Mouse (Mus musculus): ENCODE data around the gene Pdlim5.
A peak's percentile ranks its signal among the peaks of the same experiment; 100 is the strongest.
"Not testable (repeated sequence)": the region's sequence is repeated elsewhere in the genome, so short reads cannot be mapped to it uniquely, and the experiment has no call there.

Gene Pdlim5

DNA sequence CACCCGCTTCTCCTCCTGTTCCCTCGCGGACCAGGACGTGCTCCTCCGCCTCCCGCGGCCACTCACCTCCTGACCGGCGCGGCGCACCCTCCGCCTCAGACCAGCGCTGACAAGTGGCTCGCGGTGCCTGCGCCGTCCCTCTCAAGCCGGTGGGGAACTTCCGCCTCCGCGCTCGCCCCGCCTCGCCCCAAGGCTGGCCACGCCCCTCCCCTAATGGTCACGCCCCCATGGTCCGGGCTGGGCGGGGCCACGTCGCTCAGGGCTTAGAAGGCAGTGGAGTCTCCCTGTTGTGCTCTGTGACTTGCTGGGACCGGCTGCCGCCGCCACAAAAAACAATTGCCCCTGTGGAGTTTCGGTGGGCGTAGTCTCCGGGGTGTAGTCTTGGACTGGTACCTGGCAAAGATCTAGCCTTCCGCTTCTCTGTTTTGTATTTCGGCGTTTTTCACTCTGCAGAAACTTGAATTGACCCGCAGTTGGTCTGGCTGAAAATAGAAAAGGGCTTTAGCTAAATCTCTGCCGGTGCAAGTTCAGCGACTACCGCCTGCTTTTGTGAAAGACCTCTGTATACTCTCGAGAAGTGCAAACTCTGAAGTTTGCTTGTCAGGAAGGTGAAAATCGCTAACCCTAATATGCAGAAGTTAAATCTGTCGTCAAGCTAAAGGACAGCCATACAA is at the start of gene Pdlim5:
Pdlim5 (minus strand) TSS at position 177 of the 674 bp plus-strand sequence.
- DNase-seq = peak; percentile 94 to 97

DNA sequence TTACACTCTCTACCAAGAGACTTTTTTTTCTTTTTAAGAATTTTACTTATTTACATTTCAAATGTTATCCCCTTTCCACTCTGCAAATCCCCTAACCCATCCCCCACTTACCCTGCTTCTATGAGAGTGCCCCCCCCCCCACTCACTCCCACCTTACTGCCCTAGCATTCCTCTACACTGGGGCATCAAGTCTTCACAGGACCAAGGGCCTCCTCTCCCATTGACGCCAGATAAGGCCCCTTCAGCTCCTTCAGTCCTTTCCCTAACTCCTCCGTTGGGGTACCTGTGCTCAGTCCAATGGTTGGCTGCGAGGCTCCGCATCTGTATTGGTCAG is 48.2 kb upstream of the Pdlim5 start:
- no peak for DNase-seq

DNA sequence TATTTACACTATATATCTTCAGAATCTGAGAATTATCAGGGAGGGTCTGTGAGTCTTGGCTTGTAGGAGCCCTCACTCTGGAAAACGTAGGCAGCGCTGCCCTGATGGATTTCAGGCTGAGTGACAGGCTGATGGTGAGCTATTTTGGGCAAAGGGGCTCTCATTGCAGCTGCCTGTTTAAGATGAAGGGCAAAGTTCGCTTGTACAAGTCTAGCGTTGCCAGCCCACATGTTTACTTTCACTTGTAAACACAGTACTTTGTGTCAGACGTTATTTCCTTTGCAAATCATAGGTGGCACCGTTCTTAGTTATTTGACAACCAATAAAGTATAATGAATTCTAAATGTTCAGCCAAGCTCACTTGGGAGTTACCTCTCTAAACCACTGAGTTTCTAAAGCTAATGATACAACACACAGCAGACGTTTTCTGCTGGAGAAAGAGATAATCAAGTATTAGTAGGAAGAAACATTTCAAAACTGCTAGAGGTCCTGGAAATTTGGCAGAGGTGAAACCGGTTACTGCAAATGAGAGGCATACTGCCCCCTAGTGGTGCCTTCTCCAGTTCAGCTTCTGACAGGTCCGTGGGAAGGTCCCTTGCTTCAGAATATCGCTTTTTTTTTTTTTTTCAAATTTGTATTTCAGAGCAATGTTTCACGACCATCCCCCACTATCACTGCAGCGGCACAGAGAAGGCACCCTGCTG is 47.7 kb upstream of the Pdlim5 start:
- peak; percentile 85 to 92 for DNase-seq

DNA sequence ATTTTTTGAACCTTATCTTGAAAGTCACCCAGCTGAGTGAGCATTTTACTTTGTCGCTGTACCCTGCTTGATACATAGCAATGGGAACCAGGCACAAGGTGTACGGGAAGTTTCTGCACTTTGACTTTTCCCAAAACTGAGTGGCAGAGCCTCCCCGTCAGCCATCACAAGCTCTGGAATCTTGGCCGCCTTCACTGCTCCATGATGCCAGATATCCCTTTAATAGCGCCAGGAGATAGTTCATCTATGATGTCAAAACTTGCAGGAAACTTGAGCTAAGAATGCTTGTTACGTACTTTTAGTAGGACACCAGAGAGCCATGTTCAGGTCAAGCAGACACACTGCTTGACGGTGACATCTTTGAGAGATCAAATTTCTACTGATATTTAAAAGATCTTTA is 46.7 kb upstream of the Pdlim5 start:
- DNase-seq = no peak

DNA sequence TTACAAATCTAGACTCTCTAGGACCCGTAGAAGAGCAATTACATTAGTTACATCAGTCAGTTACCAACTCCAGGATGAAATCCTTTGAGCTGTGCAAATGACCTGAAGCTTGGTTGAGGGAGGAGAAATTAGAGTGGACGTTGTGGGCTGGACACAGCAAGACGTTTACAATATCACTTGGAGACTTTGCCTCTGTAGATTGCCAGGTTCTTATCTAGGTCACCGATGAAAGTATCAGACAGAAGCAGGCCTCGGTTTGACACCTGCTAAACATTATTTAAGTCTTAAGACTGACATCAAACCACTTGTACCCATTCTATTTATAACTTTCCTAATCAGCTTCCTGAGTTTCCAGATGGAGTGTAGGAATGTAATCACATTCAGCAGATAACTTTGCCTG is 45.6 kb upstream of the Pdlim5 start:
- no peak for DNase-seq

DNA sequence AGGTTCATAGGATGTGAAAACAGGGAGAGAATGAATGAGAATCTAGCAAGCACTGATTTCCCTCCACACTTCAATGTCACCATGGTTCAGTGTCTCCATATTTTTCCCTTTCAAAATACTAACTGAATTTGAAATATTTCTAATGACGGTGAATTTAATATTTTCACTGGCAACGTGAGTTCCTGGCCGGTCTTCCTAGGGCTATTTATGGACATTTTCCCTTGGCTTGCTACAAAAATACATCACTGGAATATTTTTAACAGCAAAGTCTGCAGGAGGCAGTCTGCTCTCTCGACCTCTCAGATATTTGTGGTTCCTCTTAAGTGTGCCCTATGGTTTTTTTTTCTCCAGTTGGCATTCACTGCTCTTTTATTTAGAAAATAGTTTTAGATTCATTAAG is 44.7 kb upstream of the Pdlim5 start:
- no peak for DNase-seq

DNA sequence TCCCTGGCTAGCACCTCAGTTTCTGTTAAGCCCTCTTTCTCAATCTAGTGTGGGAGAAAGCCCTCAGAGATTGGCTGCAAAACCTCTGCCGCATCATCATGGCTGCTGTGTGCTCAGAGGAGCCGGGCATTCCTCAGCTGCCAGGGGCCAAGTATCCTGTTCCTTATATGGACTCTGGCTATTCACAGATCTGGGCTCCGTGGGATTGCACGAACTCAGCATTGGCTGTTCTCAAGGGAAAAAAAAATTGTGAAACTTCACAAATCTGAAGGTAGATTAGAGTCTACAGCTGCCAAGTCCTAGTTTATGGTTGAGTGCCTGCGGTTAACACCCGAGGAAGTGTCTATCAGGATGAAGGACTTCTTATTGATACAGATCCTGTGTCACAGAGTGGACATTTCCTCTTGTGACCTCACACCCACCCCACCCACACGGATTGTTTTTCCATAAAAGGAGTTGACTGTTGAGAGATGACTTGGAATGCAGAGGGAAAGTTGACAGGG is 44.1 kb upstream of the Pdlim5 start:
- DNase-seq = peak; percentile 46 to 50

DNA sequence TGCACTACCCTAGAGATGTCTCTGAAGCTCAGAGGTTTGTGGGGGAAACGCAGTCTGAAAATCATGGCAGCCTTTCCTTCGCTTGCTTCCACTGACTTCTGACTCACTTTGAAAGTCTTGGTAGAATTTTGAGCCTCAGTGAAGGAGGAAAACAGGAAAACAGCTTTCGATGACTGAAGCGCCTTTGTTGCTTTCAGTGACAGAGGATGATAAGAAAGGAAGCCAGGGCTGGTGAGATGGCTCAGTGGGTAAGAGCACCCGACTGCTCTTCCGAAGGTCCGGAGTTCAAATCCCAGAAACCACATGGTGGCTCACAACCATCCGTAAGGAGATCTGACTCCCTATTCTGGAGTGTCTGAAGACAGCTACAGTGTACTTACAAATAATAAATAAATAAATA is 43.1 kb upstream of the Pdlim5 start:
- DNase-seq = not testable (repeated sequence)

DNA sequence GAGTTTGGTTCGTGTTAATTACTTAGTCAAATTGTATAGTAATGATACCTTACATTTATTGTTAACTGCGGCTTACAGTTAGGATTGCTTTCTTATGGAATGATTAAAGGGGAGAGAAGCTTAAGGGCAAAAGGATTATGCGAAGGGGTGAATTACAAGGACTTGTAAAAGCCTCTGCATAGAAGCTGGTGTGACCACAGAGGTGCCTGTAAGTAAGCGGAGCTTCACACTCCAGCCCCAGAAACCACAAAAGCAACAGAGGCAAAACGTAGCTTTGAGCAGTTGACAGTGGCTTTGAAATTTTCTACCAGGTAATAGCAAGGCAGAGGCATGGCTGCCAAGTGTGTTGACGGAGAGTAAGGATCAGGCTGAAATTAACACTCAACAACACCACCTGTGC is 41.3 kb upstream of the Pdlim5 start:
- no peak for DNase-seq

DNA sequence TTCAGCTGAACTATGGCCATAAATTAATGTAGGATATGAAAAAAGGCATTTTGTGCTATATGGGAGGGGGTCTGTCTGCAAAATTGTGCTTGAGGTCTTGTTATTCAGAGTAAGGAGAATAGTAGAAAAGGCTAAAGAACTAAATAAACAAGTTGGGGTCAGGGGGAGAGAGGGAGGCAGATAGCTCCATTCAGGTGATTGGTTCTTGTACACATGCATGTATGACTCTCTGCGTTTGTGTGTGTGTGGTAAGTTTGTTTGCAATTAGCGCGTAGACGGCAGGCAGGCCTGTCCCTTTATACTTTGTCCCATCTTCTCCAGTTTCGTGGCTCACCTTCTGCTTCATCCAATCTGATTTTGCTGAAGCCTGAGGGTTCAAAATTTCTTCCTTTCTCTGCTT is 40.7 kb upstream of the Pdlim5 start:
- no peak for DNase-seq

DNA sequence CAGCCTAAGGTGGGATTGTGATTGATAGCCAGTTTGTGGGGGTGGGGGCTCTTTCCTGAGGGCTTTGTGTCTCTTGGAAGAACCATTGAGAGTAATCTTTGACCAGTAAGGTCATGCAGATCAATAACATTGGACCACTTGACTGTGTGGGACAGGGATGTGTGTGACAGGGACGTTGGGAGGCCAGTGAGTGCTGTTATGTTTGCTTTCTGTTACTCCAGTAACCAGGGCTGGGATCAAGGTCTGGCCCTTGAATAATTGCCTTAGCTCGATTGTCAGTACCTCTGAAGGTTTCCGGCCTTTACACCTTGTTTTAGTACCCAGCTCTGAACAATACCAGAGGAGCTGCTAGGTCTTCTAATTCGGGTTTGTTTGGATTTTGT is 39.3 kb upstream of the Pdlim5 start:
- DNase-seq = no peak

DNA sequence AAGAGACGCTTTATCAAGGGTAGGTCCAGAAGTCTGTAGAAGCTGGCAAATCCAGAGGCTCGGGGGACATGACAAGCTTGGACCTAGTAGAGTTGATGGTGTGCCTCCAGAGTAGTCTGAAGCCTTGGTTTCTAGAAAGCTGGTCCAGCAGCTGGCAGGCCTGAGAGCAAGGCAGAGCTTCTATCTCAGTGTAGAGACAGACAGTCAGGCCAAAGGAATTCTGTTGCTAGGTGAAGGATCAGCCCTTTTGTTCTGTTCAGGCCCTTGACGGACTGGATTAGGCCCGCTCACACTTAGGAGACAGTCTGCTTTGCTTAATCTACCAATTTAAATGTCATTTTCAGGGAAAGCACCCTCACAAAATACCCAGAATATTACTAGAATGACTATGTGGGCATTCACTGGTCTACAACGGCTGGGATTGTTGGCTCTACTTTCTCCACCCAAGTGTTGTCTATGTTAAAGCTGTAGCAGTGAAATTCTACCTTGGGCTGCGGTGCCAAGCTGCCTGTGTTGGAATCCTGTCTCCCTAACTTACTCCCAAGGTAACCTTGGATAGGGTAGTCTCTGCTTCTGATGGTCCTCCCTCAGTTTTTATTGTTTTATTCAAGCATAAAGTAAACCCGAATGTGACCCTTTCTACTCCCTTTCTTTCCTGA is 38.8 kb upstream of the Pdlim5 start:
- DNase-seq = no peak

DNA sequence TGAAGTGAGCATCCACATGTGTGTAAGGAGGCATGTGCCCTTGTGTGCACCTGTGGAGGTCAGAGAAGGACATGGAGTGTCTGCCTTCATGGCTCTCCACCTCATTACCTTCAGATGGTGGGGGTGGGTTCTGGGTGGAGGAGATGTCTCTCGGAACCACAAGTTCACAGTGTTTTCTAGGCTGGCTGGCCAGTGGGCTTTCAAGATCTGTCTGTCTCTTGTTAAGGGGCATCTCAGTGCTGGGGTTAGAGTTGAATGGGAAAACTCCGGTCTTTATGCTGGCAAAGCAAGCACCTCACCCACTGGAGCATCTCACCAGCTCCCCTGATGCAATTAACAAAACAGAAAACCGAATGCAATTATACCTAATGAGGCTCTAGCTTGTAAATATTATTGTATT is 36.0 kb upstream of the Pdlim5 start:
- DNase-seq = no peak

DNA sequence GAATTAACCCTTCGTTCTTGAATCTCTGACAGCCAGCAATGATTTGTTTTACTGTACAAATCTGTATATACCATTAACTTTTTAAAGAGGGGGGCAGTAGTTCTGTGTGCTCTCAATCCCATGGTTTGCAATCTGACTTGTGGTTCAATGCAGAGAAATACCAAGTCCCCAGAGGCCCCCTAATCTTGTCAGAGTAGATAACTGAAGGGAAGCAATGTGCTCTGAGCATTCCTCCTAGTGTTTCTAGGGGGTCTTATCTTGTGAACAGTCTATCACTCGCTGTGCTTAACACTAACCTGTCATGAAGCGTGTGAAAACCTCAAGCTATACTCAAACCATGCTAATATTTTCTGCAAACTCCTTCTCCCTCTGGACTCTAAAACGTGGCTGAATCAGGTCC is 34.6 kb upstream of the Pdlim5 start:
- no peak for DNase-seq

DNA sequence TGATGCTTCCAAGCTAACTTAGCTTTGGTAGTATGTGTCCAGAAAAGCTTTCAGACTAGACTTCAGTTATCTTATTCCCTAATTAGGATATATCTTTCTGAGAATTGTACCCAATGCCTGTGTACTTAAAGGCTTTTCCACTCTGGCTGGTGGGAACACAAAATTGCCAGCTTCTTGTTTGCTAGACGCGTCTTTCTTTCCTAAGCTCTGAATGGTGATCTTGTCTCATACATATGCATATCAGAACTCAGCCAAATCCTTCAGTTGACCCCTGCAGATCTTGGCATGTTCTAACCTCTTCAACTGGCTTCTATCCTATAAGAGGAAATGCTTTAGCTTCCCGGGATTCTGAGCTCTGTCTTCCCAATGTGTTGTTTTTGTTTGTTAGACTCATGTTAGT is 31.3 kb upstream of the Pdlim5 start:
- DNase-seq = no peak

DNA sequence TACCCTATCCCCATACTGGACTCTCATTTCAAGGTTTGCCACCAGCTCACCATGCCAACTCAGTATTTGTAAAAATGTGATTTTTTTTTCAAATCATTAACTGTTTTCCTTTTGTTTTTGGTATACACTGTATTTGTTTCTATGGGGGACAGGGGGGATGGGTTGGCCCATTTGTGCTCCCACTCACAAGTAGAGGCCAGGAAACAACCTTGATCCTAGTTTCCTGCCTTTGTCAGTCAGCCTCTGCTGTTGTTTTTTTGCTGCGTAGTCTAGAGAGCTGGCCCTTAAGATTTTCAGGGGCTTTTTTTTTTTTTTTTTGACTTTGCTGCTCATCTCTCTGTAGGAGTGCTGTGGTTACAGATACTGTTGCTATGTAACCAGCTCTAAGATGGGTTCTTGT is 28.6 kb upstream of the Pdlim5 start:
- DNase-seq = no peak

DNA sequence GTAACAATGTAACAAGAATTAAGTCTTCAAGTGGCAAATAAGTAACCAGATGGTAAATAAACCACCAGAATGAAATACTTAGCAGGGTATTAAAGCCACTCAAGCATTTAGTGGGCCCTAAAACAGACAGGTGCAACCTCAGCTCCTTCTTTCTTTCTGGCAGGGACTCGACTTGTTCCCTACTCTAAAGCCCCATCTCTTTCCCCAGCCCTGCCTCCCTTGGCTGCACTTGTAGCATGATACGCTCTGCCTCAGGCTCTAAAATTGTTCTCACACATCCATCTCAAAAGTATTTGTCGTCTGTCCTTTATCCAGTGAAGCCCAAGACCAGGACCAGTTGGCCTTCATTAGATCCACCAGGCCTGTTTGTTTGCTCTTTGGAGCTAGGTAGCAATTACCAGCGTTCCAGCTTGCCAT is 28.0 kb upstream of the Pdlim5 start:
- DNase-seq = peak; percentile 52 to 70

DNA sequence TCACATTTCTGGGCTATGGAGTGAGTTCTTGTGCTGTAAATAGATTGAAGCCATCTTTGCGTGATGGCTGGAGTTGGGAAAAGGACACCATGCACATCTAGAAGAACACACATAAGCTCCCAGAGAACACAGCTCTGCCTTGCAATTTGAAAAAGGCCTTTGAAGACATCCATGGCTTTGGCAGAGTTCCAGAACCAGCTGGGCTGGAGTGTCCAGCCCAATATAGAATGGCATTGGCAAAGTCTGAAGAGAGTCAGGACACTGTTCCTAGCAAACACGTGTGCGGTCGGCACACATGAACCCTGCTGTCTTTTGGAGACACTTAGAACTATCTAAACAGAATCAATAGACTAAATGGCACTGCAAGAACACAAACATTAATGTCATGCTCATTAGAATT is 26.7 kb upstream of the Pdlim5 start:
- DNase-seq = no peak

DNA sequence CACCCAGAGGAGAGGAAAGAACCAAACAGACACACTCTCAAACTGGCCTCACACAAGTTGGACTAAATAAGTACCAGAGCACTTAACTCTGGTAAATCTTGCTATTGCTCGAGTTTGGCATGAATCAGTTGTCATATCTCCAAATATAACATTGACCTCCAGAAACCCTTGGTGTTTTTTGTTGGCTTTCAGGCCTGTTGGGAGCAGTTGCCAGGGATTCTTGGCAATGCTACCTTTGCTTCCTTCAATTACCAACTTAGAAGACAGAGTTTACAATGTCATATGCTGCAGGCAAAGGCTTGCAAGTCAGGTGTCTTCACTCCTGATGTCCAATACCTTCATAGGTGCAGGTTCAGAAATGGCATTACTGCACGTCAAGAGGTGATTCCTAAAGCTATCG is 26.0 kb upstream of the Pdlim5 start:
- no peak for DNase-seq

DNA sequence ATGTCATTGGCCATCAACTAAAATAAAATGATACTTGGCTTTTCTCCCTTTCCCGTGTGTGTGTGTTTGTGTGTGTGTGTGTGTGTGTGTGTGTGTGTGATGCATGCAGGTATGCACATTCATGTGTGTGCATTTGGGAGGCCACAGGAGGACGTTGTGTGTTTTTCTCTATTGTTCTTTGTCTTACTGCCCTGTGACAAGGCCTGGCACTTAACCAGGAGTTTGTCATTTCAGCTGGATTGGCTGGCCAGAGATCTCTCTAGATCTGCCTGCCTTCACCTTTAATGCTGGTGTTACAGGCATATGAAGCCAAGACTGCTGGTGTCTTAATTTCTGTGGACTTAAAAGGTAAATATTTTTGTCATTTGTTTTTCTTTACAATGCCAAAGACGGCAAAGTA is 22.5 kb upstream of the Pdlim5 start:
- no peak for DNase-seq

DNA sequence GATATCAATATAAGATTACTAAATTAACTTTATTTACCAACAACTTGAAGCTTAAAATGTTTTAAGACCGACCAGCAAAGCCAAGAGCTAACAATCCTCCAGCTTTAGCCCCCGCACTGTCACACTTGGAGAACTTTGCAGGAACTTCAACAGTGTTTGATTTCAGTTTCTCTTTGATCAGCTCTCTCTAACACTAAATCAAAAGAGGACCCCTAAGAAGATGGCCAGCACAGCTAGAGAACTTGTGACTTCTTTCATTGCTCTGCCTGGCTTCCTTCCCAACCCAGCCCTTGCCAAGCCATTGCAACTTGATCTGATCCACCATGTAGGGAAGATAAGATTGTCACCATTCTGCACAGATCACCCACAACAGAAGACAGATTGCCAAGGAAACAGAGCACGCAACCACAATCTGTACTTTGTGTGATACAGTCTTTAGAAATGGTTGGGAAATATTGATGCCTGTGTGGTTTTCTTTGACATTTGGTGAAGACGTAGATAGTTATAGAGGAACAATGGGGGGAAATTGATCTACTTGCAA is 17.9 kb upstream of the Pdlim5 start:
- no peak for DNase-seq

DNA sequence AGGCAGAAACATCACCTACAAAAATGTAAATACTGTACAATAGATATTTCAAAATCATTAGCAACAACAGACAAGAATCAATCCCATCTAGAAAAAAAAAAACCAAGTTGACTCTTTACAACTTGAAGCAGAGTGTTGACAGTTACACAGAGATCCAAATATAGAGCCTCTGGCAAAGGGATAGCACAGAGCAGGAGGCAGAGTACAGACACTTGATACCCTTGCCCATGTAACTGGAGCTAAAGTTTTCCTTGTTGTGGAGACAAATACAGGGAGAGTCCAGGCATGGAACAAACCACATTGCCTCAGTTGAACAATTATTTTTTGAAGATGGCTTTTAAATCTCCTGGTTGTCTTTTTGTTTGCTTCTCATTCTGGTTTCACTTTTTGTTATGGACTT is 15.4 kb upstream of the Pdlim5 start:
- no peak for DNase-seq

DNA sequence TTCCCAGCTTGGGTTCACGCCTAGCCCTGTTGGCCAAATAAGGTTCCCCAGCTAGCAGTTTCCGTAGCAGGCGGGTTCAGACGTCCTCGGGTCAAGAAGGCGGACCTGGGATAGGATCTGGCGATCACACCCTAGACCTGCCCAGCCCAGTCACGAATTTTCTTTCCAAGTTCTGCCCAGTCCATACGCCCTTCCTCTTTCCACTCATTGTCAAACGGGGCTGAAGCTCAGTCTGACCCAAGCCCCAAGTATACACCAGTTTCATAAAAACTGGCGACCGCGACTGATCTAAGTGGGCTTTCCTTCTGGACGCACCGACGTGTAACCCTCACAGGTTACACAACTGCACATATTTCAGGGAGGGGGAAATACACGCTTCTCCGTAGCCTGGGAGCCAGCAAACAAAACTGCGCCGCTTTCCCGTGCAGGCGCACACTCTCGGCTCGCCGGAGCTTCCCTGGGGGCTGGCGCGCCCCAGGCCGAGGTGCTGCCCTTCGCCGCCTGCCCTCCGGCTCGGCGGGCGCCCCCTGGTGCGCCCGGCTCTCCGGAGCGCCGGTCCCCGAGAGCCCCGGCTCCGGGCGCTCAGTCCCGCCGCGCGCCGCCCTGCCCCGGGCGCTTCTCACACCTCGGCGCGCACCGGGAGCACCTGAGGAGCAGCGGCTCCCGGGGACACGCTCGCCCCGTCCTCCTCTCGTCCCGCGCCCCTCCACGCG is 544 bp downstream of the Pdlim5 start:
- peak; percentile 77 to 85 for DNase-seq

All from kidney, adult 8-10 months (tissue).